Mouse (Mus musculus): ENCODE data around the gene Ssrp1. TPM values are rescaled to one million over a fixed set of nuclear protein-coding genes. Genes with fewer than 3 reads are reported as not detected.

Gene Ssrp1
- polyA plus RNA-seq, 1 experiment from 2014 or later = 409 TPM

DNA sequence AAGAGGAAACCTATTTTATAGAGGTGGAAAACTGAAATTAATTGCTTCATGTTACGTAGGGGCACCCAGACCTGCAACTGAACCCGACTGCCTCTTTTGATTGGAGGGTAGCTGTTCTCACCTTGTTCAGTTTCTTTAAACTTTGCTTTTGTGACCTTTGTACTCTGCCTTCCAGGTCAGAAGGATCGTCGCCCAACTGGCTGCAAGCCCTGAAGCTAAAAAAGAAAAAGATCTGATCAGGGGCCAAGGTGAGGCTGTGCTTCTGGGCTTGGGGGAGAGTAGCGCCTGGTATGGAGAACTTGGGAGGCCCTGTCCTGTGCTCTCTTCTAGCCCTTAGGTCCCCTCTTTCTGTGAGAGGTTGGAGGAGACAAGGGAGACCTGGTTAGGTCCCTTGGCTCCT, 34.9 kb downstream of the Ssrp1 start:
- H3K4me2 ChIP-seq (ENCODE audit: low read depth, severe bottlenecking) = no peak overlapping the region
- H3K9me3 ChIP-seq (ENCODE audit: control insufficient read depth, low read length) = no peaks in the 10 kb centered on the region
- no peak overlapping the region for H3K27ac ChIP-seq (replicated peaks; ENCODE audit: low read depth, low read length)
- no peak overlapping the region for H3K9ac ChIP-seq (ENCODE audit: low read length)
- DNase-seq (ENCODE audit: low spot score) (no peak), ATAC-seq (ENCODE audit: insufficient number of reproducible peaks, low FRiP score, low TSS enrichment, low read depth) (no peak)
- 88% methylated on average over 5 of the region's 5 CpGs for WGBS
- H3K27me3 ChIP-seq (ENCODE audit: control insufficient read depth, insufficient read depth, low read length) = no peaks in the 10 kb centered on the region
- H3K4me3 ChIP-seq (ENCODE audit: low read depth, low read length) = no peak overlapping the region
- no peaks in the 10 kb centered on the region for H3K4me1 ChIP-seq (ENCODE audit: control insufficient read depth, insufficient read depth, low read length)
- no peaks in the 10 kb centered on the region for H3K36me3 ChIP-seq (ENCODE audit: control insufficient read depth, insufficient read depth, low read length)

DNA sequence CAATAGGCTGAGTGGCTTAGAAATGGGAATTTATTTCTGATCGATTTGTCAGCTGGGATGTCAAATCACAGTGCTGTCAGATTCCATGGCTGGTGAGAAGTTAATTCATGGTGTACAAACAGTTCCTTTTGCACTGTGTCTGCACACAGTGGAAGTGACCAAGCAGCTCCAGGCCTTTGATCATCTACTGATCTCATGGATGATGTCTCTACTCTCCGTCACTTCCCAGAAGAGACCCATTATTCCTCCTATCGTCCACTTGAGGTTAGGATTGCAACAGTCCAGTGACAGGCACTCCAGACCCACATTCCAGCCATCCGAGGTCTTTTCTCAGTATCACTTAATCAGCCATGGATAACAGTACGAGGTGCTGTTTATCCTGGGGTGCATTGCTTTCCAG, 36.7 kb downstream of the Ssrp1 start:
- H3K9me3 ChIP-seq (ENCODE audit: control insufficient read depth, low read length) = no peaks in the 10 kb centered on the region
- no peak for DNase-seq (ENCODE audit: low spot score)

DNA sequence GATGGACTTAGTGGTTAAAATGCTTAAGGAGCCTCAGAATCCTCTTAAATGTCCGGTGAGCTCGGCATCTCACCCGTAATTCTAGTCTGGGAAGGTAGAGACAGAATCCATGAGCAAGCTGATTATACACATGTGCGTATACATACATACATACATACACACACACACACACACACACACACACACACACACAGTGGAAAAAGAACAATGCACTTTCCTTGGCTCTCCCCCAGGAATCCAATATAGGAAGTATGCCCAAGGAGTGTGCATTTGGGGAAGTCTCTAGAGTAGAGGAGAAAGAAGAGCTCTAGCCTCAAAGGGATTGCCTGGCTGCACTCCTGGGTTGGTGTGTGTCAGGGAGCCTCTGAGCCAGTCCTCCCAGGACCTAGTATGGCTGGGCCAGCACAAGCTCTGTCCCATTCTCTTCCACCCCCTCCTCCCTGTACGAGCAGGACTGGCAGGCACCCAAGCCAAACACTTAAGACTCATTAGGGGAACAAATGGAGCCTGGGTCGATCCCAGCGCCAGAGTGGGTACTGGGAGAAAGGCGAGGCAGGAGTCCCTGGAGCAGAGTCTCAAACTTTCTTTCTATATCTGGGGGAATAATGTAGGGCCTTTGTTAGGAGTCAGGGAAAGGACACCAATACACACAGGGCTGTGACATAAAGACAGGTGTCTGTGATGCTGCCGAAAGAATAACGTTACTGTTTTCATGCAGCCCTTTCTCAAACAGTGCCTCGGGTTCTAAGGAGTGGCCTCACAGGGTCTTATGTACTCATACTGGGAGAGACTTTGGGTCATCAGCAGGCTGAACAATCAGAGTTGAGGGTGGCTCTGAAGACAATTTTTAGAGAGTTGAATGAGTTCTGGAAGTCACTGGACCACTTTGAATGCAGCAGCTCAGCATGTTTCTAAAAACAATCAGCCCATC, 51.9 kb downstream of the Ssrp1 start:
- no peaks in the 10 kb centered on the region for H3K27me3 ChIP-seq (ENCODE audit: control insufficient read depth, insufficient read depth, low read length)
- H3K4me1 ChIP-seq (ENCODE audit: control insufficient read depth, insufficient read depth, low read length) = no peaks in the 10 kb centered on the region
- H3K9ac ChIP-seq (ENCODE audit: low read length) = no peak overlapping the region
- H3K4me2 ChIP-seq (ENCODE audit: low read depth, severe bottlenecking) = no peak overlapping the region
- H3K36me3 ChIP-seq (ENCODE audit: control insufficient read depth, insufficient read depth, low read length) = no peaks in the 10 kb centered on the region
- ATAC-seq (ENCODE audit: insufficient number of reproducible peaks, low FRiP score, low TSS enrichment, low read depth) = no peak
- no peak for DNase-seq (ENCODE audit: low spot score)
- no peak overlapping the region for H3K27ac ChIP-seq (replicated peaks; ENCODE audit: low read depth, low read length)
- WGBS = 72% methylated on average over 11 of the region's 11 CpGs
- no peaks in the 10 kb centered on the region for H3K9me3 ChIP-seq (ENCODE audit: control insufficient read depth, low read length)
- H3K4me3 ChIP-seq (ENCODE audit: low read depth, low read length) = no peak overlapping the region

More for the DNA sequence above, 36.7 kb downstream of the Ssrp1 start:
- Histone ChIP-seq H3K9ac (ENCODE audit: low read length) (no peak overlapping the region), H3K27me3 (ENCODE audit: control insufficient read depth, insufficient read depth, low read length) (no peaks in the 10 kb centered on the region), H3K4me2 (ENCODE audit: low read depth, severe bottlenecking) (no peak overlapping the region), H3K27ac (replicated peaks; ENCODE audit: low read depth, low read length) (no peak overlapping the region), H3K4me3 (ENCODE audit: low read depth, low read length) (no peak overlapping the region), H3K4me1 (ENCODE audit: control insufficient read depth, insufficient read depth, low read length) (no peaks in the 10 kb centered on the region), H3K36me3 (ENCODE audit: control insufficient read depth, insufficient read depth, low read length) (no peaks in the 10 kb centered on the region)
- ATAC-seq (ENCODE audit: insufficient number of reproducible peaks, low FRiP score, low TSS enrichment, low read depth) = no peak
- 88% methylated on average over 5 of the region's 5 CpGs for WGBS

DNA sequence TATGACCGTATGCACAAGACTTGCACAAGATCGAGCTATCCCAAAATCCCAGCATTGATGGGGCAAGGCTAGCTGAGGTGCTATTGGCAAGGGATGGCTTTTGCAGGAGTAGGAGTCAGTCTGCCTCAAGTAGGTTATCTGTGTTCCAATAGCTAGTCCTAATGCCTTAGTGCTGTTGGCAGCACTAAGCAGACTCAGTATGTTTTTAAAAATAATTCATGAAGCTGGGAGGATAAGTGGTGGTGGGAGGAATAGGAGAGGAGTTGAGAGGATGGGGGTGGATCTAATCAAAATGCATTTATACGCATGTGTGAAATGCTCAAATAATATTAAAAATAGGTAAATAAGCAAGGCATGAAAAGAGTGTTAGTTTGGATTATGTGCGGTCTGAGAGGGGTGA, 54.3 kb downstream of the Ssrp1 start:
- Histone ChIP-seq H3K36me3 (ENCODE audit: control insufficient read depth, insufficient read depth, low read length) (no peaks in the 10 kb centered on the region), H3K9ac (ENCODE audit: low read length) (no peak overlapping the region), H3K27ac (replicated peaks; ENCODE audit: low read depth, low read length) (no peak overlapping the region), H3K27me3 (ENCODE audit: control insufficient read depth, insufficient read depth, low read length) (no peaks in the 10 kb centered on the region), H3K4me3 (ENCODE audit: low read depth, low read length) (no peak overlapping the region), H3K9me3 (ENCODE audit: control insufficient read depth, low read length) (no peaks in the 10 kb centered on the region), H3K4me2 (ENCODE audit: low read depth, severe bottlenecking) (no peak overlapping the region), H3K4me1 (ENCODE audit: control insufficient read depth, insufficient read depth, low read length) (no peaks in the 10 kb centered on the region)
- 94% methylated on average over 4 of the region's 4 CpGs for WGBS
- DNase-seq (ENCODE audit: low spot score) = no peak
- ATAC-seq (ENCODE audit: insufficient number of reproducible peaks, low FRiP score, low TSS enrichment, low read depth) = no peak

DNA sequence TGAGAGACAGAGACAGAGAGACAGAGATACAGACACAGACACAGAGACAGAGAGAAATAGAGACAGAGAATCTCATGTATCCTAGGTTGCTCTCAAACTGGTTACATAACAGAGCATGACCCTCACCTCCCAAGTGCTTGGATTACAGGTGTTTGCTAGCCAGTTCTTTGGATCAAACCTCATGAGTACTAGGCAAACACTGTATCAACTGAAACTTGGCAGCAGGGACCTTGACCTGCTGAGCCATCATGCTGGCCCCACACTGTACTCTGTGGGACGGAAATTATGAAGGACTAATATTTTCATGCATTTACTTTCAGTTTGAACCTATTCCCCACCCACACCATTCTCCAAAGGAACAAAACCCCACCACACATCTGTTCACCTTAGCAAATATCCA, 56.3 kb downstream of the Ssrp1 start:
- ATAC-seq (ENCODE audit: insufficient number of reproducible peaks, low FRiP score, low TSS enrichment, low read depth) = no peak
- 94% methylated on average over 1 of the region's 1 CpGs for WGBS

DNA sequence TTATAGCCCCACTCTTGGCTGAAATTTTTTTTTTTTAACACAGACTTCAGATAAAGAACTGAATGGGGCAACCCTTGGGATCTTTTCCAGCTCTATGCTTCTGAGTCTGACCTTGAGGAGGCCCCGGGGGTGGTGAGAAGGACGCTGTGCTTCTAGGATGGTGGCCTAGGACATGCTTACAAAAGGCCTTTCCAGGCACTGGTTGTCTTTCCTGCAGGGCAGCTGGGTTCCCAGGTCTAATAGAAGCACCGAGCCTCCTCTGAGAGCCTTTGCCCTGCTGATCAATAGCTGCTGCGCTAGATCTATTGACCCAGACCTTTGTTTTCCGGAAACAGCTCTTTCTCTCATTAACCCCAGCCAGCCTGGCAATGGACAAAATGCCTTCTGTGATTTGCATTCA, 58.9 kb downstream of the Ssrp1 start:
- DNase-seq (ENCODE audit: low spot score) = no peak
- no peak overlapping the region for H3K4me2 ChIP-seq (ENCODE audit: low read depth, severe bottlenecking)
- 65% methylated on average over 5 of the region's 5 CpGs for WGBS

More for the DNA sequence above, 56.3 kb downstream of the Ssrp1 start:
- H3K27me3 ChIP-seq (ENCODE audit: control insufficient read depth, insufficient read depth, low read length) = no peaks in the 10 kb centered on the region
- no peak overlapping the region for H3K9ac ChIP-seq (ENCODE audit: low read length)
- H3K4me3 ChIP-seq (ENCODE audit: low read depth, low read length) = no peak overlapping the region
- no peaks in the 10 kb centered on the region for H3K36me3 ChIP-seq (ENCODE audit: control insufficient read depth, insufficient read depth, low read length)
- no peaks in the 10 kb centered on the region for H3K4me1 ChIP-seq (ENCODE audit: control insufficient read depth, insufficient read depth, low read length)
- no peak overlapping the region for H3K4me2 ChIP-seq (ENCODE audit: low read depth, severe bottlenecking)
- no peak overlapping the region for H3K27ac ChIP-seq (replicated peaks; ENCODE audit: low read depth, low read length)
- H3K9me3 ChIP-seq (ENCODE audit: control insufficient read depth, low read length) = no peaks in the 10 kb centered on the region
- DNase-seq (ENCODE audit: low spot score) = no peak

More for the DNA sequence above, 58.9 kb downstream of the Ssrp1 start:
- Histone ChIP-seq H3K9ac (ENCODE audit: low read length) (no peak overlapping the region), H3K4me3 (ENCODE audit: low read depth, low read length) (no peak overlapping the region), H3K27ac (replicated peaks; ENCODE audit: low read depth, low read length) (no peak overlapping the region), H3K36me3 (ENCODE audit: control insufficient read depth, insufficient read depth, low read length) (no peaks in the 10 kb centered on the region), H3K27me3 (ENCODE audit: control insufficient read depth, insufficient read depth, low read length) (no peaks in the 10 kb centered on the region), H3K4me1 (ENCODE audit: control insufficient read depth, insufficient read depth, low read length) (no peaks in the 10 kb centered on the region), H3K9me3 (ENCODE audit: control insufficient read depth, low read length) (no peaks in the 10 kb centered on the region)
- ATAC-seq (ENCODE audit: insufficient number of reproducible peaks, low FRiP score, low TSS enrichment, low read depth) = no peak

Other genes with a start within 250 kb of the Ssrp1 start
- 21.9 and 23.3 TPM in 2 replicates for gene Ube2l6, start 238.4 kb upstream of the Ssrp1 start, polyA plus RNA-seq (2014; fragmentation: Nextera tagmentation; extraction: Ambion mirVana)
- 0.10 and 0.32 TPM in 2 replicates for gene Smtnl1, start 214.6 kb upstream of the Ssrp1 start, polyA plus RNA-seq (2014; fragmentation: Nextera tagmentation; extraction: Ambion mirVana)
- gene Timm10, start 210.2 kb upstream of the Ssrp1 start, polyA plus RNA-seq (2014; fragmentation: Nextera tagmentation; extraction: Ambion mirVana) = 46.9 and 53.6 TPM in 2 replicates
- 36.0 and 37.8 TPM in 2 replicates for gene Slc43a1, start 198.4 kb upstream of the Ssrp1 start, polyA plus RNA-seq (2014; fragmentation: Nextera tagmentation; extraction: Ambion mirVana)
- gene Rtn4rl2, start 150.5 kb upstream of the Ssrp1 start, polyA plus RNA-seq (2014; fragmentation: Nextera tagmentation; extraction: Ambion mirVana) = 0.75 and 0.96 TPM in 2 replicates
- gene Slc43a3, start 100.7 kb upstream of the Ssrp1 start, polyA plus RNA-seq (2014; fragmentation: Nextera tagmentation; extraction: Ambion mirVana) = 31.6 and 31.7 TPM in 2 replicates
- gene Prg2, start 56.8 kb upstream of the Ssrp1 start, polyA plus RNA-seq (2014; fragmentation: Nextera tagmentation; extraction: Ambion mirVana) = 0.47 and 0.48 TPM in 2 replicates
- not detected in 2 replicates for gene Prg3, start 49.0 kb upstream of the Ssrp1 start, polyA plus RNA-seq (2014; fragmentation: Nextera tagmentation; extraction: Ambion mirVana)
- gene P2rx3, start 228 bp downstream of the Ssrp1 start, polyA plus RNA-seq (2014; fragmentation: Nextera tagmentation; extraction: Ambion mirVana) = 0.76 and 1.4 TPM in 2 replicates
- gene Tnks1bp1, start 10.8 kb downstream of the Ssrp1 start, polyA plus RNA-seq (2014; fragmentation: Nextera tagmentation; extraction: Ambion mirVana) = 6.7 and 7.0 TPM in 2 replicates
- 33.4 and 34.9 TPM in 2 replicates for gene Aplnr, start 99.0 kb downstream of the Ssrp1 start, polyA plus RNA-seq (2014; fragmentation: Nextera tagmentation; extraction: Ambion mirVana)
- 0.37 and 0.41 TPM in 2 replicates for gene Lrrc55, start 160.0 kb downstream of the Ssrp1 start, polyA plus RNA-seq (2014; fragmentation: Nextera tagmentation; extraction: Ambion mirVana)